Mouse (Mus musculus): ENCODE results near the gene Wdr82.

Gene Wdr82

GRCm38 (mm10) chr9:106170556-106171345 lies at the start of gene Wdr82:
Gene Wdr82, plus strand, starts transcription at chr9:106170928.
- DNase-seq, result peak; percentile 92 to 94

GRCm38 (mm10) chr9:106123599-106123998 lies 47.1 kb upstream of the Wdr82 start:
- peak; percentile 60 to 61 for DNase-seq

- peak; percentile 30 to 45 for DNase-seq
These were observed 43.9 kb upstream of the Wdr82 start for GRCm38 (mm10) chr9:106126786-106127251.

- no peak for DNase-seq
These were observed 41.7 kb upstream of the Wdr82 start for GRCm38 (mm10) chr9:106129072-106129471.

DNA sequence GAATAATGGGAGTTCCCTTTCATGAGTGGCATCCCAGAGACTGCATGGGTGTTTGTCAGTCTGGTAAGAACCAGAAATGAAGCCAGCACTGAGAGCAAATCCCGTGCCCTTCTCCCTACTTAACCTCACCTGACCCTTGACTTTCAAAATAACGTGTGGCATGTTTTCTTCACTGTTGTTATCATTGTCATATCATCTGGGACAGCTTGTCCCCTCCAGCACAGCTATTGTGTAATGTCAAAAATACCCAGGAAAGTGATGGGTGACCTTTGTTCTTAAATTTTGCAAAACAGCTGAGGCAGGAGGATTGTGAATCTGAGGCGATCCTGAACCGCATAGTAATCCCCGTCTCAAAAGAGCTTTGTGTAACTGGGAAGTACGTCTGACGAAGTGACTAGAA lies 40.5 kb upstream of the Wdr82 start:
- no peak for DNase-seq

GRCm38 (mm10) chr9:106137671-106138216 lies 33.0 kb upstream of the Wdr82 start:
- DNase-seq, result no peak

- peak; percentile 57 to 61 for DNase-seq
These were observed 31.0 kb upstream of the Wdr82 start for GRCm38 (mm10) chr9:106139763-106140162.

DNA sequence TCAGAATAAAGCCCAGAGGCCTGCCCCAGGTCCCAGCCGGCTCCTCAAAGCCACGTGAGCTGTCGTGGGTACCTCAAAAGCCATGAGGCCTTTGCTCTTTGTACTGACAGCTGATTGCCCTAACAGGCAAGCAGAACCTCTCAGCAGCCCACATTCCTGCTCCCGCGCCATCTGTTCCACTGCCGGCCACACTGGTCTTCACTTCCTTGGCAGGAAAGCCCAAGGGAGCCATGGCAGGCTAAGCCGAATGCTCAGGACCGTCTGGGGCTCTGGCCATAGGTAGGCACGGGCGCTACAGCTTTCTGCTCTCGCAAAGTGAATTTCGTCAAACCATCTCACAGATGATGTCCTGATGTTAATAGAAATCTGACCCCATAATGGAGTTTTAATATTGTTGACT lies 28.8 kb upstream of the Wdr82 start:
- DNase-seq, result peak; percentile 74 to 78

GRCm38 (mm10) chr9:106144176-106144575 lies 26.6 kb upstream of the Wdr82 start:
- DNase-seq, result peak in 1 of 2 experiments; percentile 31

DNA sequence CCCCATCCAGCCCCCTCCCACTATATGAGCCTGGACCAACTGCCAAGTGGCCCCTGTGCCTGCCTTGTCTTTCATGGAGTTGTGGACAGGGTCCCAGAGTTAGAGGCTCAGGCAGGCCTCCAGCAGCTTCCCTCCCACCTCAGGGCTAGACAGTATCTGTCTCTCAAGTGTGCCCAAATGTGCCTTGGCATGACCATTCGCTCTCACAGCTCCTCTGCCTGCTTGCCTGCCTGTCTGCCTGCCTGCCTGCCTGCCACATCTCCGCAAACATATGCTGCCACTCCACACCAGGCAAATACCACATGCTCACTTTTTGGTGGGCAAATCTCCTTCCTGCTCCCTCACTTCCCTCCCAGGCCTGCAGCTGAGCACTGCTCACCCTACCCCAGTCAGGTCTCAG lies 25.1 kb upstream of the Wdr82 start:
- DNase-seq, result peak; percentile 49 to 60

GRCm38 (mm10) chr9:106147281-106147680 lies 23.4 kb upstream of the Wdr82 start:
- DNase-seq, result no peak

GRCm38 (mm10) chr9:106147851-106148431 lies 22.8 kb upstream of the Wdr82 start:
- no peak for DNase-seq

- DNase-seq, result peak; percentile 21 to 39
These were observed 22.0 kb upstream of the Wdr82 start for GRCm38 (mm10) chr9:106148541-106149398.

- peak in 1 of 2 experiments; percentile 17 for DNase-seq
These were observed 21.4 kb upstream of the Wdr82 start for GRCm38 (mm10) chr9:106149399-106149754.

DNA sequence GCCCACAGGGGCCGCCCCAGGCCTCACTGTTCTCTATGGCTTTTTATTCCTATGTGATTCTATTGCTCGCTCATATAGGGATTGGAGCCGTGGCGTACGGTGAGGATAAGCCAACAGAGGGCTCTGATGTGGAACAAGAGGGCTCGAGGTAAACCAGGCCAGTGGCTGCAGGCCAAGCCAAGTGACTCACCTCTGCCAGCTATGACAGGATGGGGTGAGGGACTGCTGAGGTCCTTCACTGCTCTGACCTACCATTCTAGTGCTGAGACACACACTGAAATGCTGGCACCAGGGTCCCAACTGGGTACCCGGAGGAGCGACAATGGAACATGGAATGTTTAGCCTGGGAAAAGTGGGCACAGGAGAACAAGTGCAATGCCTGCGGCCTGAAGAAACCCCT lies 16.6 kb upstream of the Wdr82 start:
- peak; percentile 46 to 57 for DNase-seq

DNA sequence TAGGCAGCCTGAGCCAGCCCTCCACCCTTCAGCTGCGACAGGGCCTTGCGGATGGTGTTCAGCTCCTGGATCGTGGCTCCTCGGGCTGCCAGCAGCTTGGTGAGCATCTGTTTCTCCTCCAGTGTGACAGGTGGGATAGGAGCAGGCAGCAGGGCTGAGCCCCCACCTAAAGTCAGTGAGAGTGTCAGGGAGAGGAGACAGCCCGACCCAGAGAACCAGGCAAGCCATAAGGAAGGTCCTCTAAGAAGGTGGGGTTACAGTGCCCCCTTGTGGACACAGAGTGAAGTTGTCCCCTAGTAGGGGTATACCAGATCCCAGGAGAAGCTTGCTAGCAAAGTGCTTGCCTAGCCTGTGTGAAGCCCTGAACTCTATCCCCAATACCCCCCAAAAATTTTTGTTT lies 14.3 kb upstream of the Wdr82 start:
- DNase-seq, result peak; percentile 85 to 89

DNA sequence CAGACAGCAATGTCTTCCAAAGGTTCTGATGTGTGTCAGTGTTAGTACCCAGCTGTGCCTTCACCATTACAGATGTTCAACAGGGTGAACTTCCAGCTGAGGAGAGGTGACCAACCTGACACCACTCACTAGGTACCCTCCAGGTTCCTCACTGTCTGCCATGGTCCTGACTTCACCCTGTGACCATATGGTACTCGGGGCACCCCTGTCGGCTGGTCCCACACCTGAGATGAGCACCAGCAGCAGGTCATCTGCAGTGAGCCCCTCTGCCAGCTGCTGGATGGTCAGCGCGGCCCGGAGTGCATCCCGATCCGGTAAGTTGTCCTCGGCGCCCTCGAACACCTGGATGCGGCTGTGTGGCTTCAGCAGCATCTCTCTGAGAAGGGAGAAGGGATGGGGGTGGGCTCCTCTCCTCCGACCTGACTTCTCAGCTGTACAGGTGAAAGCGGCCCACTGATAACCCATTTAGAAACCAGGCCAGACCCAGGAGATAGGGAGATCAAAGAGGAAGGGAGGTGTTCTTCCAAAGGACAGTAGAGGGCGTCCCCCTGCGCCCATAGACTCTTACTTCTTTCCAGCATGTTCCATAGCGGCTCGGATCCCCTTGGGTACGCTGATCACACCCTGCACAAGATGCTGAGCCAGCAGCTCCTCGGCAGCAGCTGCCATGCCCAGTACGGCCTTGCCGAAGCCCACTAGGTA lies 13.7 kb upstream of the Wdr82 start:
- peak in 1 of 2 experiments; percentile 28 for DNase-seq

DNA sequence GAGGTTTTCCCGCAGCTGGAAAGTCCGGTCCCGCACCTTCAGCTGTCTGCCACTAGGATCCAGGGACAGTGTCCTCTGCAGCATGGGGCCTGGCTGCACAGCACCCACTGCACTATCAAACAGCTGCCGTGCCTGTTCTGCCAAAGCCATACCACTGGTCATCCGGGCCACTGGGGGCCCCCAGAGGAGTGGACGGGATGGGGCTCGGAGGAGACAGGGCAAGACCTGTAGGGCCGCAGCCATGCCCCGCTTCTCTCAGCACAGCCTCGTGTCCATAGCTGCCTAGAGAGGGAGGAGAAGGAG lies 13.2 kb upstream of the Wdr82 start:
- no peak for DNase-seq

DNA sequence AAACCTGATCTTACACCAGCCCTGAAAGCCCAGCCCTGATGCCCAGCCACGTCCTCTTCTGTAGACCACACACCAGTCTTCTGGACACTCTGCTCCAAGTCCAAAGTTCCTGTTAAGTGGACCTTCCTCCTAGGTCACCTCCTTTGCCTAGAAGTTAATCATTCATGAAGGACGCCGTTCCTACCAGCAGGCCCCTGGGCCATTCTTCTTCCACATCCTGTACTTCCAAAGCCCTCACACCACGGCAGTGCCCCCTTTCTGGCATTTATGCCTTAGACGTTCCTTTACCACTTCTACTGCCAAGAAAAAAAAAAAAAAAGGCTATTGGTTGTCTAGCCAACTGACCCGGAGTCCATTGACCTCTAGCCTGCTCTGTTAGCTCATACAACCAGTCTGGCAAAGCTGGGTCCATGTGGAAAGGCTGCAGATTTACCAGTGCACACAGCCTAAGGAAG lies 12.7 kb upstream of the Wdr82 start, which contains the start of gene Glyctk:
Gene Glyctk, minus strand, starts transcription at position 102 of the 455 bp plus-strand sequence.
- no peak for DNase-seq

DNA sequence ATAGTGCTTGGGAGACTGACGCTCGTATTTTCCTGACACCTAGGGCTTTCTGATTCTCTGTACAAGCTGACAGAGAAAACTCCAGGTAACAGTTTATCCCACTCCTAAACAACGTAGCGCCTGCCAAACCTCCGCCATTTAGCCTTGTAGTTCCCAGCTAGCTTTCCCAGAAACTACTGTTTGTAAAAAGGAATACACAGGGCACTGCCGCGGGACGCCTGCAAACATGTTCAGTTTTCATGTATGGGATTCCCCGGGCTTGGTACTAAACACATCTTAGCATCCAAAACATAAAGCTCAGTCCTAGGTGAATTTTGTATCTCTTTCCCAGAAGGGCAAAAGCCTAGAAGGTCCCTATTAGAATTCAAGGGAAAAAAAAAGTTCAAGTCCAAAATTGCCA lies 11.5 kb upstream of the Wdr82 start:
- peak in 1 of 2 experiments; percentile 20 for DNase-seq

GRCm38 (mm10) chr9:106159784-106160301 lies 10.9 kb upstream of the Wdr82 start:
- peak; percentile 99 to 100 for DNase-seq

- DNase-seq, result peak in 1 of 2 experiments; percentile 24
These were observed 10.3 kb upstream of the Wdr82 start for GRCm38 (mm10) chr9:106160426-106160825.

All from cerebellum, postnatal 14 days (tissue).